Mouse (Mus musculus): ENCODE results near the gene Ly6c1. TPM values are rescaled to one million over a fixed set of nuclear protein-coding genes. Genes with fewer than 3 reads are reported as not detected.
"Not testable (repeated sequence)": the region's sequence is repeated elsewhere in the genome, so short reads cannot be mapped to it uniquely, and the experiment has no call there.

Ly6c1 gene
- 10 to 100 TPM; 62.3 to 66.9 TPM for total RNA-seq (2021)
- long read RNA-seq, experiment 1, transcript Ly6c1-201 (4 exons, 844 nt) = major isoform, 8 of 15 reads
- long read RNA-seq, experiment 1, partial matches to known transcripts = 4 of 15 reads
- long read RNA-seq, experiment 1, other reads (novel, unspliced or antisense) = 2 of 15 reads
- long read RNA-seq, experiment 2, transcript Ly6c1-201 (4 exons, 844 nt) = major isoform, 6 of 17 reads
- long read RNA-seq, experiment 2, partial matches to known transcripts = 3 of 17 reads
- long read RNA-seq, experiment 2, other reads (novel, unspliced or antisense) = 4 of 17 reads

DNA sequence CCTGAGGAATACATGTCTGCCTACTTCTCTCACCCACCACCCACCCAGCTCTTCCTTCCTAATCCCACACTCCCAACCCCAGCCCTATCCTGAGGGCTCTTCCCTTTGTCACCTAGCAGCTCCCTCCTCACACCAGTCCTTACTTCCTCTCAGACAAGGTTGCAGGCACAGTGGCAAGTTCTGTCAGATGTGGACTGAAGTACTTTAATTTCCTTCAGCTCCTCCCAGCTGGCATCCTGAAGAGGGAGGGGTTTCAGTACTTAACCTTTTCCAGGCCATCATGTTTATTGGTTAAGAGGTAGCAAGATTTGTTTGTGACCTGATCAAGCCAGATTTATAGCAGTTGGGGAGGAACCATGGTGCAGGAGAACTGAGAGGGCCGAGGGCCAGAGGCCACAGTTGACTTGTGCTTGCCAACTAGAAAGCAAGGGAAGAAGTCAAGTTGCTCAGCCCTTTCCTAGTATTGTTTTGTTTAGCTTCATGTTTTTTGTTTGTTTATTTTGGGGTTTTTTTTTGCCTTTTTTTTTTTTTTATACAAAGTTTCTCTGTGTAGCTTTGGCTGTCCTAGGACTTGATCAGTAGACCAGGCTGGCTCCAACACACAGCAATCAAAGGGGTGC is at the start of gene Ly6c1:
Gene Ly6c1 (minus strand): TSS at position 189 of the 620 bp plus-strand sequence.
- peak within 1 kb of the TSS; percentile 39; the same call in 1 of the 2 replicates for H3K27ac ChIP-seq
- DNase-seq (ENCODE audit: low spot score in 2 of 2) = not testable (repeated sequence)
- peak within 1 kb of the TSS; percentile 9; the same call in 1 of the 2 replicates for H3K4me3 ChIP-seq

DNA sequence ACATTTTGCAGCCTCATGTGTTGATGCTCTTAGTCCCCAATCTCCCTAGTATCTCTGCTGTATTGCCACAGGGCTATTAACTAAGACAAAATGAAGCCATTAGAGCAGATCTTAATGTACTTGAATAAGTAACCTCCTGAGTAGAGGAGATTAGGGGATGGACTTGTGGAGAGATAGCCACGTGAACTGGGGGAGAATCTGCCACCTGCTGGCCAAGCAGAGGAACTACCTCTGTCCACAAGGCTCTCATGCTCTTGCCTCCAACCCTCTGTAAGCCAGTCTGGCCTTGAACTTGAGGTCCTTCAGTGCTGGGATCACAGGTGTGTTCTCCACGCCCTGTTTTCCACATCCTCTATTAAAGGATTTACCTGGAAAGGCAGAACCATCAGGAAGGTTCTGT is 39.4 kb upstream of the Ly6c1 start:
- H3K27ac ChIP-seq; H3K4me3 ChIP-seq; DNase-seq (ENCODE audit: low spot score in 2 of 2): not testable (repeated sequence)

DNA sequence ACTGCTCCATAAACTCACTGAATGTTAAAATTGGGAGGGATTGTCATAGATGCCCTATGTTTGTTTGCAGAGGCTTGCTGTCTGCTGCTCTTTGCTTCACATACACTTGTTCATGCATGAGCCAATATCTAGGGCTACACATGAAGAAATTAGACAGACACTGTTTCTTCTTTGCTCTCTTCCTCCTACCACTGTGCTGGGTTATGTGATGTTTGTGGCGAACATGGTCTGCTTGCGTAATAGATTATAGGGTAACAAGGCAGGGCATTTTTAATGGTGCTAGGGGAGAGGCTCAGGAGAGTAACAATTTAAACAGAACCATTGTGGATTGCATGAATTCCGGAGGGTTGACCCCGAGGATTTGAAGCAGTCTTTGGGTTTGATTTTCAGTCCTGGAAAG is 21.3 kb upstream of the Ly6c1 start:
- no peak for TF ChIP-seq CTCF (conservative IDR thresholded peaks at IDR 0.05)
- Histone ChIP-seq H3K4me3 (no peak overlapping the region), H3K27ac (no peak overlapping the region)
- no peak for DNase-seq (ENCODE audit: low spot score in 2 of 2)

DNA sequence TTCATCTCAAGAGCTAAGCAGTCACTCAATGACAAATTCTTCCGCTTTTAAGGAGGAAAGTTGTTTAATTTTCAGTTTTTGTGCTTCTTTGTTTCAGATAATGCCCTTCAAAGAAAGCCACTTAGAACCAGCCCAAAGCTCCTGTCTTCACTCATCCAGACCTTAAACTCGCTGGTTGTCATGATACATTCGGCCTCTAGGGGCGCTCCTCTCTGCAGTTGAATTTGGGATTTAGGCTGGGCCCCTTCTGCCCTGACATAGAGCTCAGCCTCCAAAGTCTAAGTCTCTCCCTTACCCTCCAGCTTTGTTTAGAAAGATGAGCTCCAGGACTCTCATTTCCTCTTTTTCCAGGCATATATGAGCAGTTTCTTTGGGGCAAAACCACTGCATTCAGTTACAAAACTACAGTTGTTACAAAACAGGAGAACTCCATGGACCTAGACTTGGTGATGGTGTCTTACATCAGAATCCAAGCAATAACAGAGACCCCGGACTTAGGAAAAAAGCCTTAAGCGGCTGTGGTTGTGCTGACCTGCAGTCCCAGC is 13.5 kb upstream of the Ly6c1 start:
- peak in 1 of 2 experiments; percentile 57 for DNase-seq (ENCODE audit: low spot score in 2 of 2)
- H3K4me3 ChIP-seq, H3K27ac ChIP-seq: not testable (repeated sequence)
- peak; percentile 82 for TF ChIP-seq CTCF (conservative IDR thresholded peaks at IDR 0.05)

DNA sequence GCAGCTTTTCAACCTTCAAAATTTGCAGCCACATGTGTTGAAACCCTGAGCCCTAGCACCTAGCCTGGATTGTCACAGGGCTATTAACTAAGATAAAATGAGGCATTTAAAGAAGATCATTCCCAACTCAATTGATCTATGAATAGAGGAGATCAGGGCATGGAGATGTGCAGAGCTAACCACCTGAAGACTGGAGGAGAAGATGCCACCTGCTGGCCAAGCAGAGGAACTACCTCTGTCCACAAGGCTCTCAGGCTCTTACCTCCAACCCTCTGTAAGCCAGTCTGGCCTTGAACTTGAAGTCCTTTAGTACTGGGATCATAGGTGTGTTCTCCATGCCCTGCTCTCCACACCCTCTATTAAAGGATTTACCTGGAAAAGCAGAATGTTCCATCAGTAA is 11.9 kb upstream of the Ly6c1 start:
- peak; percentile 15 to 51 for DNase-seq (ENCODE audit: low spot score in 2 of 2)
- TF ChIP-seq CTCF (conservative IDR thresholded peaks at IDR 0.05) = peak; percentile 94
- Histone ChIP-seq H3K4me3 (no peak overlapping the region), H3K27ac (no peak overlapping the region)

DNA sequence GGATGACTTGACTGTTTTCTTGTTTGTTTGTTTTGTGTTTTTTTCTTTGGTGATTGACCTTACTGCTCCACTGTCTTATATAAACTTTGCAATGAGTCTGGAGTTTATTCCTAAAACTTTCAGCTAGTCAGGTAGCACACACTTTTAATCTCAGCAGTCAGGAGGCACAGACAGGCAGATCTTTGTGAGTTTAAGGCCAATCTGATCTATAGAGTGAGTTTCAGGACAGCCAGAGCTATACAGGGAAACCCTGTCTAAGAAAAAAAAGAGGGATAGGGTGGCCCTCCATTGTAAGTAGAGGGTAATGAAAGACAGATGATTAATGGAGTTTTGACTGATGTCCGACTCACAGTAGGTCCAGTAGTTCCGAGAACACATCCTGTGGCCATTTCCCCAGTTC is 7.4 kb upstream of the Ly6c1 start:
- TF ChIP-seq CTCF (conservative IDR thresholded peaks at IDR 0.05) = no peak
- DNase-seq (ENCODE audit: low spot score in 2 of 2) = no peak
- Histone ChIP-seq H3K4me3 (no peak overlapping the region), H3K27ac (peak overlapping the region; percentile 5)

DNA sequence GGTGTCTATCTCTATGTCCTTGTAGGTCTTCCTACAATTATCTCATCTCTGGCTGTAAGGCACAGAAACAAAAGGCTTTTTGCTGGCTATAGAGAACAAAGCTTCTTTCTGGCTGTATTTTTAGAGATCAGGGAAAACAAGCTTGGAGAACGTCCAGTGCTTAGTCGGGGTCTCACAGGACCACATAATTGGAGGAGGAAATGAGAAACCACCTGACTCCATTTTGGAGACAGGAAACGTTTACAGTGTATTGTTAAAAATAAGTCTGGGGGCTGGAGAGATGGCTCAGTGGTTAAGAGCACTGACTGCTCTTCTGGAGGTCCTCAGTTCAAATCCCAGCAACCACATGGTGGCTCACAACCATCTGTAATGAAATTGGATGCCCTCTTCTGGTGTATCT is 6.8 kb upstream of the Ly6c1 start:
- H3K4me3 ChIP-seq; DNase-seq (ENCODE audit: low spot score in 2 of 2): not testable (repeated sequence)
- peak overlapping the region; percentile 5 for H3K27ac ChIP-seq

DNA sequence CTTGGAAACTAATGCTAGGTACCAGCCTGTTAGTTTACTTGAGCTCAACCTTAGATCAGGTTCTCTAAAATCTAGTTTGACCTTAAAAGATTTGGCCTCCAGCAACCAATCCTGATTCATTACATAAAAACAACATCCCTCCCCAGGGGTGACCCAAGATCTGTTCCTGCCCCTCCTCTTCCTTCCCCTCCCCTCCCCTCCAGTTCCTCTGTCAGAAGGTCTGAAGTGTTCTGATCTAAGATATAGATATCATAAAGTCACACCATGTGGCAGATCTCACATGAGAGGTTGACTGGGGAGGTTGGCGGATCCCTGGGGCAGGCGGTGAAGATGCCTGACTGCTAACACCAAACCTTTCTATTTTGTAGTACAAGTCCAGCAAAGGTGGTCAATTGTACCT is 3.8 kb upstream of the Ly6c1 start:
- not testable (repeated sequence) for H3K4me3 ChIP-seq; DNase-seq (ENCODE audit: low spot score in 2 of 2)
- peak overlapping the region; percentile 18; the same call in 1 of the 2 replicates for H3K27ac ChIP-seq

DNA sequence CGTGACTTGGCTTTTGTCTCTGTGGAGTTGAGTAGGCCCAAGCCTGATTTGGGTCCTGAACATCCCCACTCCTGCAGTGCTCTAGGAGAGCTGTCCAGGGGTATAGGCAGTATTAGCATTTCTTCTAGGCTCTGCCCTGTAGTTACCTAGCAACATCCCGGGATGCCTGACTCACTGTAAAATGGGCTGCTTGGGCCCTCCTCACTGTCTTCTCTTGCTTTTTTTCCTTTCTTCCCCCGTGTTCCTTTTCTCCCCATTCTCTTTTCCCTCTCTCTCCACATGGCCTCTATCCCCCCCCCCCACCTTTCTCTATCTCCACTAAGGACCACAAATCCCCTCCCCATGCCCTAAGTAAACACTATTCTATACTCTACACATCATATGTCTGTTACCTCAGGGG is 2.5 kb upstream of the Ly6c1 start:
- H3K4me3 ChIP-seq; DNase-seq (ENCODE audit: low spot score in 2 of 2); H3K27ac ChIP-seq: not testable (repeated sequence)

DNA sequence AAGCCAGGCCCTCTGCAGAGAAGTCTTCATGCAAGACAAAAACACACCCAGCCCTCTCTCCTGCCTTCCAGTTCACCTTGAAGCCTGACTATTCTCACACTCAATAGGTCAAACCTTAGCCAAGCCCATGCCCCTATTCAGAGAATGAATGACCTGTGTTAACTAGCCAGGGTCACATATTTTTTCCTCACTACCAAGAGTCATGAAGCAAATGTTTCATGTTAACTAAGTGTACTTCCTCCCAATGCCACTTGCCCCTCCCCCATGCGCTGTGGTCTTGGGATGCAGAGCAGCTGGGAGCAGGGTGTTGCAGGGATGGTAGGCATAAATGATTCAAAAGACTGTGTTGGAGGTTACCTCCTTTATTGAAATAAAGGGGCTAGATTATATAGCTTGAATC is 2.0 kb upstream of the Ly6c1 start:
- DNase-seq (ENCODE audit: low spot score in 2 of 2); H3K27ac ChIP-seq; H3K4me3 ChIP-seq: not testable (repeated sequence)

DNA sequence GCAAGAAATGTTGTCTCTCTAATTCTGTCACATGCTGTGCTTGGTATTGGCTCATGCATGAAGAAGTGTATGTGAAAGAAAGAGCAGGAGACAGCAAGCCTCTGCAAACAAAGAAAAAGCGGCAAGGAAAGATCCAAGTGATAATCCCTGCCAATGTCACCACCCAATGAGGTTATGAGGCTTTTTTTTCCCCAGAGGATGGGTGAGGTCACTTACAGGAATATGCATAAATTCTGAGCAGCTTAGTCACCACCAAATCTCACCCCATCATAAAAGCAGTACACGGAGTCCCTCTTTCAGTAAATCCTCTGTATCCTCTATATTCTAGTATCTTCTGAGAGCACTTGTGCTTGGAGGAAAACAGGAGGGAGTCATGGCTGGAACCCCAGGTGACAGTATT is 1.2 kb upstream of the Ly6c1 start:
- peak overlapping the region; percentile 8; the same call in 1 of the 2 replicates for H3K27ac ChIP-seq
- not testable (repeated sequence) for DNase-seq (ENCODE audit: low spot score in 2 of 2); H3K4me3 ChIP-seq

DNA sequence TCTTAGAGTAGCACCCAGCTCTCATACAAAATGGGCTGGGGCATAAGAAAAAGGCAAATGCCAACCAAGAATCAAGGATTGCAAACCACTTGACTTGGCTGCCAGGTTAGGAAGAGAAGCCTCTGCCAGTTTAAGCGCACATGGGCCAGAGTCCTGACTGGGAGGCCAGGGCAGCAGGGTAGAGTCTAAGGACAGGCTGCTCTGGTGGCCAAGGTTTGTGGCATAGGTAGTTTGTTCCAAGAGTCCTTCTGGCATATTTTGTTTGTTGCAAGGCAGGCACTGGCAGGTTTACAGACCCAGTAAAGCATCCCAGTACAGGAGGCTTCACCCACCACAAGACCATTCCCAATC is 685 bp downstream of the Ly6c1 start:
- peak overlapping the region; percentile 39; the same call in 1 of the 2 replicates for H3K27ac ChIP-seq
- not testable (repeated sequence) for DNase-seq (ENCODE audit: low spot score in 2 of 2)
- peak overlapping the region; percentile 9; the same call in 1 of the 2 replicates for H3K4me3 ChIP-seq

DNA sequence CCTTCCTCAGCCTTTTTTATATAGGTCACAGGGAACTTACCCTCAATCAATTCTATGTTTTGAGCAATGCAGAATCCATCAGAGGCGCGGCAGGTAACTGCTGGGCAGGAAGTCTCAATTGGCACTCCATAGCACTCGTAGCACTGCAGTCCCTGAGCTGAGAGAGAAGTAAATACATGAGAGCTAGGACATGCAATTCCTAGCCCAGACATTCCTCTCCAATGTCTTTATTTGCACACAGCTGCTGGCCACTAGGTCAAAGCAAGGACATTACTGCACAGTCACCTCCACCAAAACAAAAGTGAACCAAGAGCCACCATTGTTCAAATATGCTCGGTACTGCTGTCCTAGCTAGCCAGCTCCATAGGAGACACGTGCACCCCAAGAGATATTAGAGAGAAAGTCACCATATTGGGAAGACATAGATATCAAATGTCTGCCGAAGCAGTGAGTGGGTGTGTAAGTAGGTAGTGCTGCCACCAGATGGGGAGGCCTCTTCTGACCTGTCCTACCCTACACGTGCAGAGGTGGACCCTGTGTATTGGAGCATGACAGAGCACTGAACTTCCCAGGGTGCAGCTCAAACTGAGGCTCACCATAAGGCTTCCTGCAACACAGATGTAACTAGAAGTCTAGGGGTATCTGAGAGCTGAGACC is 1.2 kb downstream of the Ly6c1 start:
- Histone ChIP-seq H3K4me3 (peak overlapping the region; percentile 9; the same call in 1 of the 2 replicates), H3K27ac (peak overlapping the region; percentile 39; the same call in 1 of the 2 replicates)
- DNase-seq (ENCODE audit: low spot score in 2 of 2) = not testable (repeated sequence)

DNA sequence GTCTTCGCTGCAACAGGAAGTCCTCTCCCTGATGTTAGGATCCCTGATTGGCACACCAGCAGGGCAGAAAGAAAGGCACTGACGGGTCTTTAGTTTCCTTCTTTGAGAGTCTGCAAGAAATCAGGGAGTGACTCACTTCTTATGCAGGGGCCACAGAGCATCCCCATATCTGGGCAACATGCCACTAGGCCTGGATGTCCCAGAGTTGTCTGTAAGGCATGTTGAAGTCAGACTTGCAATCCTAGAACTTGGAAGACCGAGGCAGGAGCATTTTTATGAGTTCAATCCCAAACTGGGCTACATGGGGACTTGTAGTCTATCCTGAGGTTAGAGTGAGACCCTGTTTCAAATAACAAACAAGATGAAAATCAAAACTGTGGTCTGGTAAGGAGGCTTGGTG is 3.1 kb downstream of the Ly6c1 start:
- DNase-seq (ENCODE audit: low spot score in 2 of 2); H3K27ac ChIP-seq; H3K4me3 ChIP-seq: not testable (repeated sequence)

Measured in layer of hippocampus, adult 2 months (tissue).